Mouse (Mus musculus) testis, adult 2 months (tissue): ENCODE measurements around the gene Hfm1.

Experiments
- CTCF ChIP-seq: fragments of 200-500 bp; IDR thresholded peaks from 2 replicates; pipeline ENCODE4 v1.5.1; 2012; ENCODE audit warnings: low read depth, mild to moderate bottlenecking, inconsistent platforms, low read length, moderate library complexity; ENCODE audit not compliant: control insufficient read depth, insufficient read depth, insufficient replicate concordance
- POLR2A ChIP-seq: fragments of 200-500 bp; IDR thresholded peaks from 2 replicates; pipeline ENCODE4 v1.6.1; 2012; ENCODE audit warnings: low read depth, mild to moderate bottlenecking, inconsistent platforms, low read length, moderate library complexity; ENCODE audit not compliant: control insufficient read depth

DNA sequence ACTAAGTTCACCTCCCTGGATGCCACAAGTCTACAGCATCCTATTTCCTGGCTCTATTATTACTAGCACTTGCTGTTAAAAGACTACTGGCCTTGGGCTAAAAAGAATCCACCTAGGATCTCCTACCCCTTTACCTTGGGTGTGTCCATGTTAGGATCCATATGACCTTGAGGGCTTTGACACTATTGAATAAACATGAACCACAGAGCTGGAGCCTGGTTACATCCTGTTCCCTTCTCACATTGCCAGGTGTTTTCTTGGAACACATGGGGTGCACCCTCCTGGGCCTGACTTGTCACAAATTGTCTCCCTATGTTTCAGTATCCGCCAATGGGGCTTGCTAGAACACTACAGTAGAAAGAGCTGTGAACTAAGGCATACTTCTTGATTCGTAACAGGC lies 34.3 kb upstream of the Hfm1 start:
- no peak for TF ChIP-seq CTCF
- TF ChIP-seq POLR2A = no peak
